Mouse (Mus musculus): ENCODE results near the gene Gpr146. TPM values are rescaled to one million over a fixed set of nuclear protein-coding genes. Genes with fewer than 3 reads are reported as not detected.
A peak's percentile ranks its signal among the peaks of the same experiment; 100 is the strongest.

Gene Gpr146
- polyA plus RNA-seq, 1 experiment, result 11.7 TPM

GRCm38 (mm10) chr5:139378271-139378556, 717 bp downstream of the Gpr146 start:
- TF ChIP-seq POLR2AphosphoS2 (IDR thresholded peaks at IDR 0.05; ENCODE audit: insufficient read length, low read depth) (no peak), MYOD1 (IDR thresholded peaks at IDR 0.05; ENCODE audit: control insufficient read depth in 1 of 3, insufficient read length in 2 of 3, low read depth in 2 of 3) (peak in 2 of 3 experiments; percentile 35 to 80), MYOG (IDR thresholded peaks at IDR 0.05; ENCODE audit: control insufficient read depth in 1 of 3, insufficient read depth in 1 of 3, insufficient read length in 2 of 3, low read depth in 2 of 3) (peak in 2 of 3 experiments; percentile 17 to 80)
- H3ac ChIP-seq (ENCODE audit: control insufficient read depth, insufficient read length), result no peak overlapping the region
- H3K27me3 ChIP-seq (ENCODE audit: control insufficient read depth, insufficient read depth, insufficient read length), result no peaks in the 10 kb centered on the region
- peak overlapping the region; percentile 91 for H3K4me2 ChIP-seq (ENCODE audit: low read depth)
- H3K79me2 ChIP-seq (ENCODE audit: control insufficient read depth, insufficient read depth), result no peaks in the 10 kb centered on the region
- H3K36me3 ChIP-seq (ENCODE audit: control insufficient read depth, insufficient read depth), result no peaks in the 10 kb centered on the region
- H3K4me3 ChIP-seq, result peak overlapping the region; percentile 34

GRCm38 (mm10) chr5:139378986-139379629, 1.6 kb downstream of the Gpr146 start:
- no peaks in the 10 kb centered on the region for H3K79me2 ChIP-seq (ENCODE audit: control insufficient read depth, insufficient read depth)
- no peak overlapping the region for H3ac ChIP-seq (ENCODE audit: control insufficient read depth, insufficient read length)
- H3K4me2 ChIP-seq (ENCODE audit: low read depth), result peak overlapping the region; percentile 91
- no peaks in the 10 kb centered on the region for H3K36me3 ChIP-seq (ENCODE audit: control insufficient read depth, insufficient read depth)
- no peaks in the 10 kb centered on the region for H3K27me3 ChIP-seq (ENCODE audit: control insufficient read depth, insufficient read depth, insufficient read length)
- peak overlapping the region; percentile 34 for H3K4me3 ChIP-seq
- TF ChIP-seq USF1 (IDR thresholded peaks at IDR 0.05; ENCODE audit: low read depth) (no peak), SRF (IDR thresholded peaks at IDR 0.05; ENCODE audit: control insufficient read depth, insufficient read length, low read depth) (no peak), POLR2A (IDR thresholded peaks at IDR 0.05; ENCODE audit: insufficient read length, low read depth) (peak; percentile 45), TCF12 (IDR thresholded peaks at IDR 0.05; ENCODE audit: insufficient read depth, poor library complexity, severe bottlenecking) (no peak), TCF3 (IDR thresholded peaks at IDR 0.05; ENCODE audit: insufficient read length, low read depth) (no peak), MAX (IDR thresholded peaks at IDR 0.05; ENCODE audit: low read depth) (no peak), E2F4 (IDR thresholded peaks at IDR 0.05; ENCODE audit: insufficient read depth) (no peak), MYOG (IDR thresholded peaks at IDR 0.05; ENCODE audit: control insufficient read depth in 1 of 3, insufficient read depth in 1 of 3, insufficient read length in 2 of 3, low read depth in 2 of 3) (peak in 2 of 3 experiments; percentile 5 to 78), MYOD1 (IDR thresholded peaks at IDR 0.05; ENCODE audit: control insufficient read depth in 1 of 3, insufficient read length in 2 of 3, low read depth in 2 of 3) (peak in 1 of 3 experiments; percentile 21), REST (IDR thresholded peaks at IDR 0.05; ENCODE audit: insufficient read depth, insufficient read length) (no peak), CEBPB (IDR thresholded peaks at IDR 0.05; ENCODE audit: insufficient read depth, poor library complexity, severe bottlenecking) (no peak), POLR2AphosphoS2 (IDR thresholded peaks at IDR 0.05; ENCODE audit: insufficient read length, low read depth) (no peak)

- H3K4me3 ChIP-seq, result peak overlapping the region; percentile 34
- H3K79me2 ChIP-seq (ENCODE audit: control insufficient read depth, insufficient read depth), result no peaks in the 10 kb centered on the region
- H3K4me2 ChIP-seq (ENCODE audit: low read depth), result peak overlapping the region; percentile 91
- peak overlapping the region; percentile 14 for H3ac ChIP-seq (ENCODE audit: control insufficient read depth, insufficient read length)
- TF ChIP-seq TCF3 (IDR thresholded peaks at IDR 0.05; ENCODE audit: insufficient read length, low read depth) (no peak), CEBPB (IDR thresholded peaks at IDR 0.05; ENCODE audit: insufficient read depth, poor library complexity, severe bottlenecking) (no peak), MYOD1 (IDR thresholded peaks at IDR 0.05; ENCODE audit: control insufficient read depth in 1 of 3, insufficient read length in 2 of 3, low read depth in 2 of 3) (no peak), USF1 (IDR thresholded peaks at IDR 0.05; ENCODE audit: low read depth) (no peak), TCF12 (IDR thresholded peaks at IDR 0.05; ENCODE audit: insufficient read depth, poor library complexity, severe bottlenecking) (no peak), E2F4 (IDR thresholded peaks at IDR 0.05; ENCODE audit: insufficient read depth) (no peak), REST (IDR thresholded peaks at IDR 0.05; ENCODE audit: insufficient read depth, insufficient read length) (no peak), MAX (IDR thresholded peaks at IDR 0.05; ENCODE audit: low read depth) (no peak), POLR2A (IDR thresholded peaks at IDR 0.05; ENCODE audit: insufficient read length, low read depth) (no peak), POLR2AphosphoS2 (IDR thresholded peaks at IDR 0.05; ENCODE audit: insufficient read length, low read depth) (no peak), SRF (IDR thresholded peaks at IDR 0.05; ENCODE audit: control insufficient read depth, insufficient read length, low read depth) (no peak), MYOG (IDR thresholded peaks at IDR 0.05; ENCODE audit: control insufficient read depth in 1 of 3, insufficient read depth in 1 of 3, insufficient read length in 2 of 3, low read depth in 2 of 3) (no peak)
- H3K36me3 ChIP-seq (ENCODE audit: control insufficient read depth, insufficient read depth), result no peaks in the 10 kb centered on the region
- no peaks in the 10 kb centered on the region for H3K27me3 ChIP-seq (ENCODE audit: control insufficient read depth, insufficient read depth, insufficient read length)
Observed at GRCm38 (mm10) chr5:139379771-139380384, 2.4 kb downstream of the Gpr146 start.

GRCm38 (mm10) chr5:139380385-139381248, 3.1 kb downstream of the Gpr146 start:
- peak overlapping the region; percentile 14 for H3ac ChIP-seq (ENCODE audit: control insufficient read depth, insufficient read length)
- H3K79me2 ChIP-seq (ENCODE audit: control insufficient read depth, insufficient read depth), result no peaks in the 10 kb centered on the region
- no peaks in the 10 kb centered on the region for H3K27me3 ChIP-seq (ENCODE audit: control insufficient read depth, insufficient read depth, insufficient read length)
- H3K36me3 ChIP-seq (ENCODE audit: control insufficient read depth, insufficient read depth), result no peaks in the 10 kb centered on the region
- TF ChIP-seq POLR2A (IDR thresholded peaks at IDR 0.05; ENCODE audit: insufficient read length, low read depth) (peak; percentile 69), TCF3 (IDR thresholded peaks at IDR 0.05; ENCODE audit: insufficient read length, low read depth) (peak; percentile 26), CEBPB (IDR thresholded peaks at IDR 0.05; ENCODE audit: insufficient read depth, poor library complexity, severe bottlenecking) (no peak), MYOG (IDR thresholded peaks at IDR 0.05; ENCODE audit: control insufficient read depth in 1 of 3, insufficient read depth in 1 of 3, insufficient read length in 2 of 3, low read depth in 2 of 3) (peak in 2 of 3 experiments; percentile 39 to 76), MYOD1 (IDR thresholded peaks at IDR 0.05; ENCODE audit: control insufficient read depth in 1 of 3, insufficient read length in 2 of 3, low read depth in 2 of 3) (peak in 2 of 3 experiments; percentile 37 to 75), POLR2AphosphoS2 (IDR thresholded peaks at IDR 0.05; ENCODE audit: insufficient read length, low read depth) (peak; percentile 70), SRF (IDR thresholded peaks at IDR 0.05; ENCODE audit: control insufficient read depth, insufficient read length, low read depth) (no peak), E2F4 (IDR thresholded peaks at IDR 0.05; ENCODE audit: insufficient read depth) (no peak), REST (IDR thresholded peaks at IDR 0.05; ENCODE audit: insufficient read depth, insufficient read length) (no peak)
- H3K4me3 ChIP-seq, result peak overlapping the region; percentile 34
- peak overlapping the region; percentile 91 for H3K4me2 ChIP-seq (ENCODE audit: low read depth)
